ENCODE assay signal across 14 mouse cellular contexts in the genomic region with DNA sequence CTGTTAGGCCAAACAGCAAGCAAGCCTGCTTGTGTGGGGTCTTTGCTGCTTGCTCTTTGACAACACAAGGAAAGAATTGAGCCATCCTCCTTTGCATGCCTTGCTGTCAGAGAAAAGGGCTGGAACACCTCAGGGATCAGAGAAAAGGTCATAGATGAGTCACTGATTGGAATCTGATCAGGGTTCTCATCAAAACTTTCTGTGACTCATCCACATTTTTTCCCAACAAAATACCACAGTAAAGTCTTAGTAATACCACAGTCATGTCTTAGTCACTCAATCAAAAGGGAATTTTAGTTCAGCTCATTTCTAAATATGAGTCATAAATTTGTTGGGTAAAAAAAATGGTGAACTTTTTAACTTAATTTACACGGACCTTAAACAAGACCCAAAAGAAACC.
"Had no signal": no experiment of that assay in that cellular context is flagged by ENCODE, and none has a peak within 500 bp of the region (broad histone marks: within the 10 kb centered on the region; RNA-seq: fewer than 3 reads in every experiment).

No protein-coding gene starts in this region.

- H3K4me3 ChIP-seq: left cerebral cortex, adult 2 months; limb, embryonic 10.5 days; liver, embryonic 15.5 days; midbrain, embryonic 10.5 days; midbrain, embryonic 15.5 days; neural tube, embryonic 13.5 days had no signal

- H3K9ac ChIP-seq: liver, embryonic 15.5 days; midbrain, embryonic 15.5 days; neural tube, embryonic 13.5 days had no signal

- H3K27me3 ChIP-seq: liver, embryonic 15.5 days; midbrain, embryonic 15.5 days had no signal

- H3K4me2 ChIP-seq: liver, embryonic 11.5 days; liver, embryonic 15.5 days; midbrain, embryonic 15.5 days; neural tube, embryonic 13.5 days had no signal

- H3K27ac ChIP-seq: kidney, postnatal 0 days; left cerebral cortex, adult 2 months; limb, embryonic 10.5 days; liver, embryonic 15.5 days; midbrain, embryonic 10.5 days; midbrain, embryonic 15.5 days; neural tube, embryonic 13.5 days; stomach, postnatal 0 days had no signal

- H3K36me3 ChIP-seq: limb, embryonic 10.5 days; liver, embryonic 15.5 days; midbrain, embryonic 10.5 days; midbrain, embryonic 15.5 days; neural tube, embryonic 13.5 days had no signal

- H3K4me1 ChIP-seq: limb, embryonic 10.5 days; liver, embryonic 15.5 days; midbrain, embryonic 15.5 days; neural tube, embryonic 13.5 days had no signal

- DNase-seq: kidney, postnatal 36 days; lung, adult 2 months; lung, postnatal 4 days; retina, postnatal 1 day; thymus, postnatal 4 days had no signal
